Mouse (Mus musculus) brain, embryonic 14.5 days (tissue): ENCODE measurements at regions not wholly inside any gene's neighbourhood (a gene's known extent, or its start where the extent isn't known, plus 50 kb on each side); places are given as distances from the start of the nearest gene placed in this dataset.
A peak's percentile ranks its signal among the peaks of the same experiment; 100 is the strongest.

Source experiments
- DNase-seq: peaks from one replicate; pipeline ENCODE4 v3.0.0-alpha.2; 2011; ENCODE audit warnings: low read depth
- CTCF ChIP-seq: fragments of 200-500 bp; IDR thresholded peaks from 2 replicates; pipeline ENCODE4 v1.5.1; 2012; ENCODE audit warnings: inconsistent platforms, mild to moderate bottlenecking, moderate library complexity, borderline replicate concordance; ENCODE audit not compliant: insufficient read depth, insufficient read length; ENCODE audit errors: extremely low read depth
- POLR2A ChIP-seq: fragments of 200-500 bp; IDR thresholded peaks from 2 replicates; pipeline ENCODE4 v1.6.1; 2012; ENCODE audit warnings: mild to moderate bottlenecking, inconsistent platforms, borderline replicate concordance; ENCODE audit not compliant: poor library complexity, insufficient read depth, insufficient read length, severe bottlenecking; ENCODE audit errors: extremely low read depth

DNA sequence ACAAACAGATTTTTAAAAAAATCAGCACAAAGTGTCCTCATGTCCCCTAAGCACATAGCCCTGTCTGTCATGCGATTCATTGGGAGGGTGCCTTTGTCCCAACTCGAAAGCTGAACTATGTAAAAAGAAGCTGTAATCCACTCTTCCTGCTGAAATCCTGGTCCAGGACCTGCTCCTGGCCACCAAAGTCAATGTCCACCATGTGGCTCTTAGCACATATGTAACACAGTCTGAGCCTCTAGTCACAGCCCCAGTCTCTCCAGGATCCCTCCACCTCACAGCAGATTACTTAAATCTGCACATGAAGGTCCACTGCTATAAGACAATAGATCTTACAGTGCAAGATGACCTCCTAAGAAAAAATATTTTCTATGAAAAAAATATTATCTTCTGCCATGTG, 108.5 kb upstream of the Fam19a5 start:
- no peak for DNase-seq
- TF ChIP-seq POLR2A, result no peak
- no peak for TF ChIP-seq CTCF

DNA sequence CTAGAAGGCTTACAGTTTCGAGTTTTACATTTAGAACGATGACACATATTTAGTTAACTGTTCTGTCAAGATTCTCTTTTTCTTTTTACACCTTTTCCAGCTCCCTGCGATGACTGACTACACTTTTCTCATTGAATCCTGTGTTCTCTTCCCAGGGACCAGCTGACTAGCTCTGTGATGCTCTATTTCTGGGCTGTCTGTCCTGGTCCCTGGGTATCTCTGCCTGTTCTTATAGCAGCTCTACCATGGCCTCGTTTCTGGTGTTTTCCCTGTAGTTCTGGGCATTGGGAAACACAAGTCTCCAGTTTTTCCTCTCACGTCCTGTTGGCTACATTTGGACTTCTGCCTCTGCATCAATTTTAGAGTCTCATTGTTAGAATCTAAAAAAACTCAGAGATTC, 106.5 kb upstream of the Fam19a5 start:
- DNase-seq, result no peak
- no peak for TF ChIP-seq CTCF
- no peak for TF ChIP-seq POLR2A

DNA sequence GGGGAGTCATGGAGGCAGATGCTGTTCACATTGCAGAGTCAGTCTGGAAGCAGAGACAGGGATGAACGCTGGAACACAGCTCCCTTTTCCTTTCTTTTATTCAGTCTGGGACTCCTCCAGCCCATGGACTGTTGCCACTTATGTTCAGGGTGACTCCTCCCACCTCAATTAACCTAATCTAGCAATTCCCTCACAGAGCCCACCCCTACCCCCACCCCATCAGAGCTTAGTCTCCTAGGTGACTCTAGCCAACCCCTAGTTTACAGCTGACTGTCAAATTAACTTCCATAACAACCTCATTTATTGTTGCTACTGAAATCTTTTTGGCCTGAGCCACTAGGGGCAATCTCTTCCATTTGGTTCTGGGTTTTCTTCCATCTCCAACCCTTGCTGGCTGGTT, 85.2 kb upstream of the Fam19a5 start:
- peak; percentile 77 for DNase-seq
- TF ChIP-seq CTCF (no peak), POLR2A (no peak)

DNA sequence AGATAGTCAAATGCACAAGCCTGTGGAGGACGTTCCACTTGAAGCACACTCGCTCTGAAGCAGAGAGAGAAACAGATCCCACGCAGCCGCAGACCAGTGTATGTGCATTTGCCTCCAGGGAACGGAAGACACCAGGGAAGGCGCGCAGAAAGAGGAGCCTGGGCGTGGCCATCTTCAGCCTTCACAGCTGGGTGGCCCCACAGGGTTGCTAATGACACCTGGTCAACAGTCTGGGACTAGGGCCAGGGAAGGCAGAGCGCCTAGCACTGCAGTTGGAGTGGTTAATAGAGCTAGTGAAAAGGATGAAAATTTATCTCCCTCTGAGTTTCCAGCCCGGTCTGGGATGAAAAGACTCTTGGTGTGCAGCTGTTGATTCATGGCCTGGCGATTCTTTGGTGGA, 67.9 kb upstream of the Fam19a5 start:
- TF ChIP-seq POLR2A (no peak), CTCF (no peak)
- no peak for DNase-seq

GRCm38 (mm10) chr15:87476862-87477490, 67.1 kb upstream of the Fam19a5 start:
- no peak for DNase-seq
- TF ChIP-seq CTCF, result no peak
- TF ChIP-seq POLR2A, result no peak

DNA sequence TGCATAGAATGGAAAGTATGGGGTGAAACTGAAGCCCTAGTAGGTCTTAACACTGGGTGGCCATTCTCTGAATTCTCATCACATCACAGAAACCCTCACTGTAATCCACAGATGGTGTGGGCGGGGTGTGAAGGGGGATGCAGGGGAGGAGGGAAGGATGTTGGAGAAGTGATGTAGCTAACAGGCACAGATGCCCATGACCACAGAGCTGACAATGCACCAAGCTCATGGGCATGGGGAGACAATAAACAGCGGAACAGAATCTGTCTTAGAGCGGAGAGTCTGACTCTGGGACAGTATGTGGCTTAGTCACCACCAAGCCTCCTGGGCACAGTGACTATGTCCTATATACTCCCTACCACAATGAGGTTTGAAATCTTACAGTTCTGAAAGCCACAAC, 63.3 kb upstream of the Fam19a5 start:
- peak; percentile 56 for DNase-seq
- TF ChIP-seq CTCF (no peak), POLR2A (no peak)
